Mouse (Mus musculus) midbrain, embryonic 11.5 days (tissue): ENCODE results near the gene Nkain1. TPM values are rescaled to one million over a fixed set of nuclear protein-coding genes. Genes with fewer than 3 reads are reported as not detected.

Source experiments
- ATAC-seq: fragments of 200-750 bp; cut with Nextera tagmentation; 2 replicates; pipeline ENCODE4 v1.8.0; 2017; ENCODE audit warnings: moderate TSS enrichment, moderate library complexity; ENCODE audit not compliant: low FRiP score
- DNase-seq: peaks from one replicate; pipeline ENCODE4 v3.0.0; 2015; ENCODE audit warnings: low spot score; ENCODE audit errors: missing footprints
- H3K27ac ChIP-seq: fragments of 300-500 bp; sonication (generic); 2 replicates; pipeline ENCODE4 v1.5.1; 2014; ENCODE audit warnings: low read depth, low read length
- H3K27me3 ChIP-seq: fragments of 300-500 bp; sonication (generic); 2 replicates; pipeline ENCODE4 v1.6.1; 2014; ENCODE audit warnings: mild to moderate bottlenecking, low read length, moderate library complexity, mixed read lengths; ENCODE audit not compliant: control insufficient read depth, insufficient read depth
- H3K36me3 ChIP-seq: fragments of 300-500 bp; sonication (generic); 2 replicates; pipeline ENCODE4 v1.6.1; 2014; ENCODE audit warnings: mild to moderate bottlenecking, low read length, moderate library complexity, mixed read lengths; ENCODE audit not compliant: control insufficient read depth, insufficient read depth
- H3K4me1 ChIP-seq: fragments of 300-500 bp; sonication (generic); 2 replicates; pipeline ENCODE4 v1.6.1; 2014; ENCODE audit warnings: low read length; ENCODE audit not compliant: control insufficient read depth, insufficient read depth
- H3K4me2 ChIP-seq: fragments of 300-500 bp; sonication (generic); 2 replicates; pipeline ENCODE4 v1.6.1; 2014; ENCODE audit warnings: mild to moderate bottlenecking, moderate library complexity
- H3K4me3 ChIP-seq: fragments of 300-500 bp; sonication (generic); 2 replicates; pipeline ENCODE4 v1.5.1; 2014; ENCODE audit warnings: low read depth, low read length
- H3K9ac ChIP-seq: fragments of 300-500 bp; sonication (generic); 2 replicates; pipeline ENCODE4 v1.6.1; 2014; ENCODE audit warnings: low read length
- H3K9me3 ChIP-seq: fragments of 300-500 bp; sonication (generic); 2 replicates; pipeline ENCODE4 v1.6.1; 2016; ENCODE audit warnings: low read length; ENCODE audit not compliant: control insufficient read depth
- WGBS: fragments of 180-500 bp; shearing (Covaris S2); extraction: QIAGEN DNeasy Blood & Tissue Kit; methylation state at CpG from one replicate; pipeline ENCODE4 v1.1.7; 2014; 5-methylcytosine and 5-hydroxymethylcytosine counted together
- polyA plus RNA-seq: library from polyadenylated mRNA; unstranded; fragments of >200 nt; fragmentation: Nextera tagmentation; extraction: Ambion mirVana; gene quantifications from 2 replicates; pipeline ENCODE4 v1.2.1, GENCODE M21; 2014

Nkain1 gene
- polyA plus RNA-seq, 1 experiment from 2014 or later, result 21.4 TPM

DNA sequence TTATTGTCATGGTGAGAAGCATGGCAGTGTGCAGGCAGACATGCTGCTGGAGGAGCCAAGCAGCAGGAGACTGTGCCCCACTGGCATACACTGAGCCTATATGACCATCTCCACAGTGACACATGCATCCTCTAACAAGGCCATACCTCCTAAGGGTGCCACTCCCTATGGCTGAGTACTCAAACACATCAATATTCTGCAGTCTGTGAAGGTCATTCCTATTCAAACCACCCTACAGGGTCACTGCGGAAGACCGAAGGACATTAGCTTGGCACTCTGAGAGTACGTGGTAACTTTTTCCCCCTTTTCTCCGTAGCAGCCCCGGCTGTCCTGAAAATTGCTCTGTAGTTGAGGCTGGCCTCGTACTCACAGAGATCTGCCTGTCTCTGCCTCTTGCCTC lies 52.5 kb downstream of the Nkain1 start:
- H3K27me3 ChIP-seq, result no peaks in the 10 kb centered on the region
- H3K4me2 ChIP-seq, result no peak overlapping the region
- H3K36me3 ChIP-seq, result no peaks in the 10 kb centered on the region
- DNase-seq (no peak), ATAC-seq (no peak)
- no peak overlapping the region for H3K9ac ChIP-seq
- 88% methylated on average over 6 of the region's 6 CpGs for WGBS
- H3K4me3 ChIP-seq, result no peak overlapping the region
- H3K9me3 ChIP-seq, result no peaks in the 10 kb centered on the region
- peaks cover 8% of the 10 kb centered on the region; the same call in 1 of the 2 replicates for H3K4me1 ChIP-seq
- H3K27ac ChIP-seq, result no peak overlapping the region

DNA sequence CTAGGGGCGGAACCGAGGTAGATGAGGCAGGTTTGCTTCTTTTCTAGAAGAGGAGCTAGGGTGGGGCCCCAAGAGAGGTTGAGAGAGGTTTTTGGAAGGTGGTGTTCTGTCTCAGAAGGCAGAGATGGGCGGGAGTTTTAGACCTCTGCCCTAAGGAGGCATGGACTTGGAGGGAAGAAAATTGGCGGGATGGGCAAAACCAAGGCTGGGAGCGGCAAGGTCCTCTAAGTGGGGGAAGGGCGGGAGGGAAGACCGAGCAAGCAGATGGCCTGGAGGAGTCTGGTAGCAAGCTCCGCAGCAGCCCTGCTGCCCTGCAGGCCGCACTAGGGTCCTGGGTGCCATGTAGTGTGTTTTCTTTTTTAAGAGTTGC lies 53.5 kb downstream of the Nkain1 start:
- no peak for DNase-seq
- WGBS, result 0% methylated on average over 9 of the region's 9 CpGs
- no peak overlapping the region for H3K27ac ChIP-seq
- no peaks in the 10 kb centered on the region for H3K36me3 ChIP-seq
- no peaks in the 10 kb centered on the region for H3K27me3 ChIP-seq
- peak; percentile 79 for ATAC-seq
- H3K4me3 ChIP-seq, result peak overlapping the region; percentile 70
- no peaks in the 10 kb centered on the region for H3K9me3 ChIP-seq
- H3K4me2 ChIP-seq, result peak overlapping the region; percentile 84
- 0 out of 2 replicates have a peak overlapping the region, but pooled peaks have one; percentile 33 for H3K9ac ChIP-seq
- peaks cover 8% of the 10 kb centered on the region; the same call in 1 of the 2 replicates for H3K4me1 ChIP-seq

DNA sequence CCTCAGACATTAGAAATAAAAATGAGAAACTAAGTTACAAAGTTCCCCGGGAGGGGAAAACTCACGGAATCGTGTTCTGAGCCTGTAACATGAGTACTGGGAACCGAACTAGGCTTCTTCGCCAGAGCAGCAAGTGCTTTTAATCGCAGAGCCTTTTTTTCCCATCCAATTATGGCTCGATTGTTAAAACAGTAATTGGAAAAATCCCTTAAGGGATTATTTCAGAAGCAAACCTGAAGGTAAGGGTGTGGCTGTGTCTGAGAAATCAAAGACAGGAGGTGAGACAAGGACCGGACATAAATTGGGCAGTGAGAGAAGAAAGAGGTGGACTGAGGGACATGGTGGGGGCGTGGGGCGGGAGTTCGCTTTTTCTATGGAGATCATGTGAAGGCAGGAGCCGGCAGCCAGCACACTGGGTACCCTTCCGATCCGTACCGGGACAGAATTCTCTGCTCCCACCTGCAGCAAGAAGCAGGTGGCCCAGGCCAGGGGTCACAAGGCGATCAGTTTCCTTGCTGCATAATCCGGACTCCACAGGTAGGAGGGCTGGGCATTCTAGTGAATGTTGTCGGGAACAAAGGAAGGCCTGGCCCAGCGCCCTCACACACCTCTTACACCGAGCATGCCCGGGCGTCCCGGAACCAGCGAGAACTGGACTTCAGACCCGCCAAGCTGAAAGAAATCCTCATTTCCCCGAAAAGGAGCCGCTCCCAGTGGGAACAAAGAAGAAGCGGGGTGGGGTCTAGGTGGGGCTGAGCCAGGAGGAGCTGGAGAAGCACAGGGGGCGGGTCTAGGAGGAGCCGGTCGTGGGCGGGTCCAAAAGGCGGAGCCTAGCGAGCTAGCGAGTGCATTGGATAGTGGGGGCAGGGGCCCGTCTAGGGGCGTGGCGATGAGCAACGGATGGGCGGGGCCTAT lies 54.1 kb downstream of the Nkain1 start:
- Histone ChIP-seq H3K9me3 (no peaks in the 10 kb centered on the region), H3K4me3 (peak overlapping the region; percentile 70), H3K27me3 (no peaks in the 10 kb centered on the region), H3K36me3 (no peaks in the 10 kb centered on the region), H3K4me2 (peak overlapping the region; percentile 84), H3K9ac (peak overlapping the region; percentile 90), H3K27ac (peak overlapping the region; percentile 72), H3K4me1 (peaks cover 8% of the 10 kb centered on the region; the same call in 1 of the 2 replicates)
- DNase-seq (peak; percentile 100), ATAC-seq (peak; percentile 100)
- WGBS, result 3% methylated on average over 40 of the region's 40 CpGs

DNA sequence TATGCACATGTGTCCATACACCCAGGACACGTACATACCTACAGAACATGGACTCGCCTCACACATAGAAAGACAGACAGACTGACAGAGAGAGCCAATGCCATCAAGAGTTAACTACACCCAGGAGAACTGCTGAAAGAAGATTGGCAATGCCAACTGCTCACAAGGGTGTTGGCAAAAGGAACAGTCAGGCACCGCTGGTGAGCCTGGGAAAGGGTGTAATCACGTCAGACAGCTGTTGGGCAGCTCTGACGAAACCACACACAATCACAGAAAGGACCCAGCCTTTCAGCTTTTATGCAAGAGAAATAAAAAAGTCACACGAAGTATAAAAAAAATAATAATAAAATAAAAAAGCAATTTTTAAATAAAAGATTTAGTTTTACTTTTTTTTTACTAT lies 57.5 kb downstream of the Nkain1 start:
- Histone ChIP-seq H3K4me1 (peaks cover 8% of the 10 kb centered on the region; the same call in 1 of the 2 replicates), H3K9me3 (no peaks in the 10 kb centered on the region), H3K27ac (no peak overlapping the region), H3K27me3 (no peaks in the 10 kb centered on the region), H3K4me2 (no peak overlapping the region), H3K36me3 (no peaks in the 10 kb centered on the region), H3K9ac (no peak overlapping the region), H3K4me3 (no peak overlapping the region)
- DNase-seq, result no peak
- no peak for ATAC-seq
- WGBS, result 90% methylated on average over 6 of the region's 6 CpGs

Other genes with a start within 250 kb of the Nkain1 start
- 81.2 and 84.7 TPM in 2 replicates for gene Zcchc17, start 214.2 kb downstream of the Nkain1 start, polyA plus RNA-seq
- gene Snrnp40, start 214.0 kb downstream of the Nkain1 start, polyA plus RNA-seq, result 220 and 223 TPM in 2 replicates
- gene Pum1, start 89.1 kb upstream of the Nkain1 start, polyA plus RNA-seq, result 103 and 107 TPM in 2 replicates
- gene Sdc3, start 218.4 kb upstream of the Nkain1 start, polyA plus RNA-seq, result 12.1 and 13.6 TPM in 2 replicates